Mouse (Mus musculus) telencephalon, adult 2 months (tissue): ENCODE data around the gene Gm3115.
"Not testable (repeated sequence)": the region's sequence is repeated elsewhere in the genome, so short reads cannot be mapped to it uniquely, and the experiment has no call there.

Experiments
- DNase-seq: peaks from one replicate; pipeline ENCODE4 v3.0.0-alpha.2; 2011; ENCODE audit warnings: low read depth, low spot score

The Gm3115 gene

DNA sequence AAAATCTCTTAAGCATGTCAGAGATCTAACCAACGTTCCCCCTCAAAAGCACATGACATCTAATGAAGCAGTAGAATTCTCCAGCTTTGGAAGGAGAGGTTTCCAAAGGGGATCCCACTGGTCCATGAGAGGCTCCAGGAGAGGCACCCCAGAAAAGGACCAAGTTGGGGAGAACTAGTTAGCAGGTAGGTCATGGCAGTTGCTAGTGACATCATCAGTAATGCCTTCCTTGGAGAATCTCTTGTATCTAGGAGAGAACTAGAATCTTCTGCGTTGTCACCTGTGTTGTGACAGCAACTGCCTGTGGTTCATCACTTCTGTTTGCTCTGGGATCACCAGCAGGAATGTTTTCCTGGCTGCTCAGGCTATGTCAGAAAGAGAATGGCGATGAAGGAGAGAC is at the start of gene Gm3115:
Gm3115 (plus strand) TSS at position 301 of the 400 bp plus-strand sequence.
- DNase-seq: not testable (repeated sequence)

DNA sequence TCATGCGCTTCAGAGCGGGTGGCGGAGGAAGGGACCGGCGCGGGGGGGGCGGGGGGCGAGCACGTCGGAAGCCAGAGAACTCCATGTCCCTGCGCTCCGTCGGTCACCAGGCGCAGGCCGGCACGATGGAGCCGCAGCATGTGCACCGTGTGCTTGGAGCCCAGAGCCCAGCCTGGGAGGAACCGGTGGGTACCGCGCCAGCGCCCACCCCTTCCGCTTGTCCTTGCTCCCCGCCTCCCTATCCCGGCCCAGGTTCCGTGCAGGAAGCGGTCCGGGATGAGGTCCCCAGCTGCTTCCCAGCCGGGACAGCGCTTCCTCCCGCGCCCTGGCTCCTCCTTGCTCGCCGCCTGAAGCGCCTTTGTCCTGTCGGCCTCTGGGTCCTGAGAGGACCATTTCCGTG is 26.5 kb downstream of the Gm3115 start, which contains the start of gene Gm8108:
Gm8108 (plus strand) TSS at position 101 of the 400 bp plus-strand sequence.
- DNase-seq: not testable (repeated sequence)

DNA sequence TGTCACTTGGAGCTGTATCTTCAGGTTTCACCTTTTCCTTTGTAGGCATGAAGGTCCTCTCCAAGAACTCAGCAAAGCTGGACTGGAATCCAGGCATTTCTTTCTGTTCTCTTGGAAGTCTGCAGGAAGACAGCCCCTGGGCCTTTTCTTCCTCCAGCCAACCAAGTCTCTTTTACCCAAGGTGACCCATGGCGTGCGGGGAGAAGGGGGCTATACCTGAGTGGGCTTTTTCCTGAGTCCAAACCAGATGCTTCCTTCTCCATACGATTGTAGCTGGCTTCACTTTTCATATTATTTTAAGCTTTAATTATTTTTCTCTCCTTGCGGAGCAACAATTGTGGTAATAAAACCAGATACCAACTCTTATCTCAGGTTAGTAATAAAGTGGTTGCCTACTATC is 57.7 kb downstream of the Gm3115 start:
- not testable (repeated sequence) for DNase-seq
